Mouse (Mus musculus) kidney, postnatal 10 days (tissue): ENCODE measurements around the gene Bcam.
"Not testable (repeated sequence)": the region's sequence is repeated elsewhere in the genome, so short reads cannot be mapped to it uniquely, and the experiment has no call there.

ENCODE experiments used
- DNase-seq: peaks from one replicate; pipeline ENCODE4 v3.0.0; 2021; ENCODE audit warnings: mixed read lengths

Bcam gene

GRCm38 (mm10) chr7:19770984-19771391 lies at the start of gene Bcam:
TSS of gene Bcam (minus strand) at chr7:19771016.
- peak; percentile 80 for DNase-seq

GRCm38 (mm10) chr7:19818875-19819274 lies 48.1 kb upstream of the Bcam start:
- DNase-seq = no peak

- DNase-seq = no peak
Observed at GRCm38 (mm10) chr7:19818440-19818839, 47.6 kb upstream of the Bcam start.

GRCm38 (mm10) chr7:19817382-19818105 lies 46.7 kb upstream of the Bcam start:
- peak; percentile 85 for DNase-seq

GRCm38 (mm10) chr7:19816224-19816771 lies 45.5 kb upstream of the Bcam start:
- peak; percentile 95 for DNase-seq

GRCm38 (mm10) chr7:19815296-19816223 lies 44.7 kb upstream of the Bcam start:
- no peak for DNase-seq

- DNase-seq = no peak
Observed at GRCm38 (mm10) chr7:19813579-19814122, 42.8 kb upstream of the Bcam start.

- DNase-seq = no peak
Observed at GRCm38 (mm10) chr7:19813161-19813560, 42.3 kb upstream of the Bcam start.

GRCm38 (mm10) chr7:19811114-19811513 lies 40.3 kb upstream of the Bcam start:
- peak; percentile 76 for DNase-seq

GRCm38 (mm10) chr7:19809369-19809768 lies 38.6 kb upstream of the Bcam start:
- peak; percentile 50 for DNase-seq

- no peak for DNase-seq
Observed at GRCm38 (mm10) chr7:19806356-19806969, 35.6 kb upstream of the Bcam start.

- DNase-seq = peak; percentile 85
Observed at GRCm38 (mm10) chr7:19802995-19803394, 32.2 kb upstream of the Bcam start.

GRCm38 (mm10) chr7:19800764-19801163 lies 29.9 kb upstream of the Bcam start:
- peak; percentile 77 for DNase-seq

- peak; percentile 91 for DNase-seq
Observed at GRCm38 (mm10) chr7:19796697-19797588, 26.1 kb upstream of the Bcam start, which contains the start of gene Cblc. TSS of gene Cblc (minus strand) at chr7:19796809.

- DNase-seq = peak; percentile 39
Observed at GRCm38 (mm10) chr7:19796254-19796653, 25.4 kb upstream of the Bcam start.

- no peak for DNase-seq
Observed at GRCm38 (mm10) chr7:19795236-19795635, 24.4 kb upstream of the Bcam start.

- no peak for DNase-seq
Observed at GRCm38 (mm10) chr7:19792701-19793630, 22.1 kb upstream of the Bcam start.

GRCm38 (mm10) chr7:19791504-19791903 lies 20.7 kb upstream of the Bcam start:
- DNase-seq = not testable (repeated sequence)

GRCm38 (mm10) chr7:19789904-19790347 lies 19.1 kb upstream of the Bcam start:
- DNase-seq = peak; percentile 96

- no peak for DNase-seq
Observed at GRCm38 (mm10) chr7:19785874-19786458, 15.2 kb upstream of the Bcam start.
